Mouse (Mus musculus) bone marrow, adult 2 months (tissue): ENCODE measurements around the gene H2-Q6.
"Not testable (repeated sequence)": the region's sequence is repeated elsewhere in the genome, so short reads cannot be mapped to it uniquely, and the experiment has no call there.

ENCODE experiments used
- CTCF ChIP-seq: fragments of 200-500 bp; IDR thresholded peaks from 2 replicates; pipeline ENCODE4 v1.5.1; 2011; ENCODE audit warnings: low read length, control low read depth; ENCODE audit not compliant: control insufficient read depth, insufficient read depth
- POLR2A ChIP-seq: fragments of 200-500 bp; IDR thresholded peaks from 2 replicates; pipeline ENCODE4 v1.6.1; 2011; ENCODE audit warnings: low read depth, mild to moderate bottlenecking, control low read depth, low read length, borderline replicate concordance; ENCODE audit not compliant: control insufficient read depth

- not testable (repeated sequence) for TF ChIP-seq POLR2A, CTCF
These were observed 6.0 kb downstream of the H2-Q6 start for GRCm38 (mm10) chr17:35430671-35431070.
